Mouse (Mus musculus) heart, adult 2 months (tissue): ENCODE results near the gene Gm10197.

ENCODE experiments used
- CTCF ChIP-seq: fragments of 200-600 bp; IDR thresholded peaks from 2 replicates; pipeline ENCODE4 v1.8.1; 2022; ENCODE audit warnings: antibody characterized with exemption, mild to moderate bottlenecking, moderate library complexity
- POLR2A ChIP-seq: fragments of 200-500 bp; IDR thresholded peaks from 2 replicates; pipeline ENCODE4 v1.6.1; 2011; ENCODE audit warnings: mild to moderate bottlenecking, low read depth, low read length, control low read depth; ENCODE audit not compliant: insufficient read depth

GRCm38 (mm10) chr19:53414650-53415049 is 43.1 kb upstream of the Gm10197 start:
- TF ChIP-seq CTCF, result no peak
- TF ChIP-seq POLR2A, result no peak
